Mouse (Mus musculus) embryonic fibroblast, embryonic 13.5 days (primary cell): ENCODE measurements around the gene Snrnp35. TPM values are rescaled to one million over a fixed set of nuclear protein-coding genes. Genes with fewer than 3 reads are reported as not detected.

Source experiments
- H3K27ac ChIP-seq: 2 replicates; pipeline ENCODE4 v1.5.1; 2012; ENCODE audit warnings: low read length, control low read depth, inconsistent platforms; ENCODE audit not compliant: insufficient read depth
- H3K4me1 ChIP-seq: 2 replicates; pipeline ENCODE4 v1.6.1; 2011; ENCODE audit warnings: low read length; ENCODE audit not compliant: control insufficient read depth, insufficient read depth
- H3K4me3 ChIP-seq: 2 replicates; pipeline ENCODE4 v1.5.1; 2011; ENCODE audit warnings: mild to moderate bottlenecking, control low read depth, low read length; ENCODE audit not compliant: insufficient read depth
- CTCF ChIP-seq: IDR thresholded peaks from 2 replicates; pipeline ENCODE4 v1.5.1; 2011; ENCODE audit warnings: mild to moderate bottlenecking, control low read depth, low read length, moderate library complexity, borderline replicate concordance; ENCODE audit not compliant: insufficient read depth
- POLR2A ChIP-seq: IDR thresholded peaks from 2 replicates; pipeline ENCODE4 v1.6.1; 2011; ENCODE audit warnings: low read depth, mild to moderate bottlenecking, control low read depth, low read length, moderate library complexity
- polyA plus RNA-seq: library from polyadenylated mRNA; stranded (reverse); fragments of >200 nt; gene quantifications from 2 replicates; pipeline ENCODE4 v1.2.4, GENCODE M21; 2011; ENCODE audit warnings: low read depth; ENCODE audit not compliant: missing spikeins, insufficient read length

The Snrnp35 gene
- polyA plus RNA-seq, 1 experiment: 11.1 TPM

DNA sequence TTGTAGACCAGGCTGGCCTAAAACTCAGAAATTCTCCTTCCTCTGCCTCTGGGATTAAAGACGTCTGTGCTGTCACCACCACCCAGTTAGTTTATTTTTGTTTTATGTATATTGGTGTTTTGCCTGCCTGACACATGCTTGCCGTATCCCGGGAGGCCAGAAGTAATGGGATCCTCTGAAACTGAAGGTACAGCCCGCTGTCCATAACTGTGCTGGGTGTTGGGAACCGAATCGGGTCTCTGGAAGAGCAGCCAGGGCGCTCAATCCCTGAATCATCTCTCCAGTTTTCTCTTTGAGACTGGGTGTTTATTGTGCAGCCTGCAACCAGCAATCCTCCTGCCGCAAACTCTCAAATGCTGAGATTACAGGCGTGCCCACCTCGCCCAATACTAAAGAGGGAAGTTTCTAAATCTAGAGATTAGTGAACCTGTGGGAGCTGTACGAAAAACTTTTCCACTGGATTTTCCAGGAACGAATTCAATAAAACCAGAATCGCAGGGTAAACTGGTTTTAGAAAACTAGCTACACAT is 433 bp upstream of the Snrnp35 start:
- Histone ChIP-seq H3K4me1 (no peaks in the 10 kb centered on the region), H3K4me3 (peak overlapping the region; percentile 56), H3K27ac (peak overlapping the region; percentile 91)
- TF ChIP-seq CTCF (no peak), POLR2A (peak; percentile 48; the same call in 1 of the 2 replicates)

GRCm38 (mm10) chr5:124483655-124484396 is 892 bp downstream of the Snrnp35 start:
- peak overlapping the region; percentile 91 for H3K27ac ChIP-seq
- H3K4me1 ChIP-seq: peaks cover 5% of the 10 kb centered on the region
- H3K4me3 ChIP-seq: peak overlapping the region; percentile 86
- TF ChIP-seq CTCF (no peak), POLR2A (no peak; the same call in 1 of the 2 replicates)

- H3K4me3 ChIP-seq: no peak overlapping the region
- peaks cover 10% of the 10 kb centered on the region for H3K4me1 ChIP-seq
- H3K27ac ChIP-seq: no peak overlapping the region
- TF ChIP-seq CTCF: no peak
- TF ChIP-seq POLR2A: no peak
Measured at GRCm38 (mm10) chr5:124485654-124486053, 2.7 kb downstream of the Snrnp35 start.

- Histone ChIP-seq H3K4me3 (no peak overlapping the region), H3K27ac (0 out of 2 replicates have a peak overlapping the region, but pooled peaks have one; percentile 20), H3K4me1 (peaks cover 10% of the 10 kb centered on the region)
- TF ChIP-seq CTCF: no peak
- TF ChIP-seq POLR2A: no peak
Measured at GRCm38 (mm10) chr5:124488885-124489284, 6.0 kb downstream of the Snrnp35 start.

GRCm38 (mm10) chr5:124491732-124492131 is 8.8 kb downstream of the Snrnp35 start:
- Histone ChIP-seq H3K4me3 (no peak overlapping the region), H3K27ac (no peak overlapping the region), H3K4me1 (peaks cover 10% of the 10 kb centered on the region)
- TF ChIP-seq POLR2A (no peak), CTCF (no peak)

DNA sequence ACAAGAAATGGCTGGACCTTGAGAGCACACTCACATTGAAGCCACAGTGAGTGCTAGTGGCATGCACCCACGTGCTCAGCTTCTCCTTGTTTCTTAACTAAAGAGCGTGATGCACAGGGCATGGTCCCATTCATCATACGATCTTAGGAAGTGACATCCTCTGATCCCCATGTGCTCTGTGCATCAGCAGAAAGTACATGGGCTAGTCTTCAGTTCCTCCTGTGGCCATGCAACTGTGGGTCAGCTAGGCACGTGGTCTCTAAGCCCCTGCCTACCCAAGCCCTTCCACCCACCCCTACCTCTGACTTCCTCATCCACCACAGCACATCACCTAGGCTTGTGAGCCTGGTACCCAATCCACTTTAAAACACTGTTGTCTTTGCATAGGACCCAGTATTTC is 9.7 kb downstream of the Snrnp35 start:
- H3K4me3 ChIP-seq: no peak overlapping the region
- H3K27ac ChIP-seq: no peak overlapping the region

DNA sequence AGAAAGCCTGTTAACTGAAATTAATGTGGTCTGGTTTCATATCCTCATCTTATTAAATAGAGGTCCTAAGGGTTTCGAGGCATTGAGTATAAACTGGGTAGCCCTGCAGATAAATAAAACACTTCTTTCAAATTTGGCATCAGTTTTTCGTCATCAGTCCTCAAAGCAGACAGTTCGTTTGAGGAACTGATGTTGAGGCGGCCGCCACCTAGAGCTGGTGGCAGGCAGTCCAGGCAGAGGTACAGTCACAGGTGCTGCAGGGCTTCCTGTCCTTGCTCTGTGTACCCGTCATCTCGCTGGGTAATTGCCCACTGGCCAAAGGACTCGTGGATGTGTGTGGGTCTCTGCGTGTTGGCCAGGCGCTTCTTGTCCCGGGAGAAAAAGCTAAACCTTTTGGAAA is 10.5 kb downstream of the Snrnp35 start:
- no peak overlapping the region for H3K4me3 ChIP-seq
- TF ChIP-seq CTCF (no peak), POLR2A (no peak)
- no peak overlapping the region for H3K27ac ChIP-seq
- H3K4me1 ChIP-seq: peaks cover 9% of the 10 kb centered on the region

More for the DNA sequence above, 9.7 kb downstream of the Snrnp35 start:
- TF ChIP-seq POLR2A: no peak
- TF ChIP-seq CTCF: no peak
- H3K4me1 ChIP-seq: peaks cover 10% of the 10 kb centered on the region

- Histone ChIP-seq H3K27ac (no peak overlapping the region), H3K4me1 (no peaks in the 10 kb centered on the region), H3K4me3 (no peak overlapping the region)
- TF ChIP-seq POLR2A: no peak
Measured at GRCm38 (mm10) chr5:124495547-124495946, 12.6 kb downstream of the Snrnp35 start.

GRCm38 (mm10) chr5:124496614-124497514 is 13.9 kb downstream of the Snrnp35 start:
- H3K4me3 ChIP-seq: no peak overlapping the region
- TF ChIP-seq POLR2A (no peak), CTCF (no peak)

DNA sequence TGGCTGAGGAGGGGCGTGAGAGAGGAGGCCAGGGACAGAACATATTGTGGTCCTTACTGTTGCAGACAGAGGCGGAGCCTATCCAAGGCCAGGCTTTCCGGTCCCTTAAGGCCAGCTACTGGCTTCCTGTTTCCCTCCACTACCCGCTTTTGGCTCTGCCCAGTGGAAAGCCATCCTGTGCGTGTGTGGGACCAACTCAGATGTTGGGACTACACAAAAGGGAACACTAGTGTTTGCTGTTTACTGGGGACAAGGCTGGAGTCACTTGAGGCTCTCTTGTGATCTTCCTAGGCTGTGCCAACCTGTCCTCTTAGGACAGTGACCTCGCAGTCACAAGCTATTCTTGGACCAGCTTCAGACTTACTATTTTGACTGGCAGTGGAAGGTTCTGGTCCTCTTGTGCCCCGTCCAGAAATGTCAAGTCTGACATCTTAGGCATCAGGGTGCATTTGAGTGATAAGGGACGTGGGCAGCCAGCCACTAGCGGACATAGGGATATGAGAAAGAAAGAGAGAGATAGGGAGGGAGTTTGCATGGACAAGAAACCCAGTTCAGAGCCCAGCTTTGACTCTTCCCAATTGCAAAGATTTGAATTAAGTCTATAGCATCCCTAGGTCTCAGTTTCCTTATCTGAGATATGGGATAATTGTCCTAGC is 15.4 kb downstream of the Snrnp35 start:
- no peaks in the 10 kb centered on the region for H3K4me1 ChIP-seq
- no peak overlapping the region for H3K4me3 ChIP-seq
- TF ChIP-seq POLR2A (no peak), CTCF (no peak)
- H3K27ac ChIP-seq: no peak overlapping the region

More at GRCm38 (mm10) chr5:124496614-124497514, 13.9 kb downstream of the Snrnp35 start:
- Histone ChIP-seq H3K27ac (no peak overlapping the region), H3K4me1 (no peaks in the 10 kb centered on the region)
